In the genomic region with DNA sequence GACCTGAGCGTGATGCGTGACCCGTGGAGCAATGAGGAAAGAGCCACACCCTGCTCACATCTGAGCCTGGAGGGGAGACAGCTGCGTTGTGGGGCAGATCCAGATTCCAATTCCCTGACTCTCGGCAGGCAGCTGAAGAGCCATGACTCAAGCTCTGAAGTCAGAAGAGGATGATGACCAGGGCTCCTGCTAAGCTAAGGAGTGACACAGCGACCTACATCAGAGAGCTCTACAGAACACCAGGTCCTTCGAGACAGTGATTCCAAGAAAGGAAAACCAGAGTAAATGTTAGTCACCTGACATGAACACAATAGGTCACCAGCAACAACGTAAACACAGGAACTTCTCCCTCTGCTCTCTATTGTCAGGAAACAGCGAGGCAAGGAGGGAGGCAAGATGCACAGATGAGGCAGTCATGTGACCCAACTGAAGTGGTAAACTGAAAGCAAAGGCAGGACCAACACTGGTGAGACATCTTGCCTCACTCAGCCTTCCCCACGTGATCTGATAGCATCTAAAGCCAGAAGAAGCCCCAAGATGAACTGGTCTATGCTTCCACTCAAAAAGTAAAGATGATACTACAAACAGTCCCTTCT, we compare ENCODE assay signal across 14 mouse cellular contexts.
A peak's percentile ranks its signal among the peaks of the same experiment; 100 is the strongest.
DNase-seq lines count a peak whose midpoint lies in the region; TF ChIP-seq lines count a peak whose summit lies in the region.
"Had no signal": no experiment of that assay in that cellular context is flagged by ENCODE, and none has a peak within 500 bp of the region (broad histone marks: within the 10 kb centered on the region; RNA-seq: fewer than 3 reads in every experiment).

No protein-coding gene starts in this region.

- no peak for TF ChIP-seq CTCF in gastrocnemius, adult 2 months (IDR thresholded peaks at IDR 0.05)

- intact Hi-C loops in gastrocnemius, adult 2 months (cut with DNase I), result no loop called here

- DNase-seq in gastrocnemius, adult 2 months, result peak; percentile 42
- DNase-seq in gastrocnemius, adult 8-10 months (ENCODE audit: low spot score in 2 of 2), result no peak
- DNase-seq in urinary bladder, postnatal 36 days (ENCODE audit: low spot score in 2 of 2), result peak; percentile 3 to 6
- no peak for DNase-seq in urinary bladder, adult 2 months (ENCODE audit: low spot score)
- peak; percentile 52 to 81 for DNase-seq in thymus, adult 18-20 months
- DNase-seq in right cerebral cortex, adult 2 months (ENCODE audit: low spot score in 2 of 2), result no peak
- DNase-seq in kidney, postnatal 36 days, result no peak
- DNase-seq in frontal cortex, postnatal 25 days (ENCODE audit: low spot score in 2 of 2), result no peak
- DNase-seq: cerebellum, adult 11-12 months; kidney, postnatal 14 days; lung, postnatal 4 days had no signal

- no peak overlapping the region for H3K27ac ChIP-seq in gastrocnemius, adult 2 months
- H3K27ac ChIP-seq: forebrain, embryonic 15.5 days; liver, embryonic 14.5 days; midbrain, embryonic 15.5 days had no signal

- H3K4me3 ChIP-seq in gastrocnemius, adult 2 months, result no peak overlapping the region
- H3K4me3 ChIP-seq: forebrain, embryonic 15.5 days; midbrain, embryonic 15.5 days had no signal

Comparison
In these comparisons a context has a peak if more than half of its experiments do, and no peak if none do; other contexts are left out.
1. DNase-seq: peak in gastrocnemius, adult 2 months (single experiment), urinary bladder, postnatal 36 days (2 of 2) and thymus, adult 18-20 months (2 of 2); none in gastrocnemius, adult 8-10 months (0 of 2), urinary bladder, adult 2 months (single experiment), right cerebral cortex, adult 2 months (0 of 2), kidney, postnatal 36 days (0 of 2) and frontal cortex, postnatal 25 days (0 of 2).